Mouse (Mus musculus) small intestine, adult 2 months (tissue): ENCODE measurements around the gene Dnaja2. TPM values are rescaled to one million over a fixed set of nuclear protein-coding genes. Genes with fewer than 3 reads are reported as not detected.

ENCODE experiments used
- H3K27ac ChIP-seq: fragments of 200-500 bp; 2 replicates; pipeline ENCODE4 v1.5.1; 2012; ENCODE audit warnings: low read depth, low read length, control low read depth, inconsistent platforms; ENCODE audit not compliant: insufficient read depth
- H3K27me3 ChIP-seq: fragments of 200-500 bp; 2 replicates; pipeline ENCODE4 v1.6.1; 2012; ENCODE audit warnings: mild to moderate bottlenecking, moderate library complexity, low read length, inconsistent platforms; ENCODE audit not compliant: control insufficient read depth, insufficient read depth
- H3K36me3 ChIP-seq: fragments of 200-500 bp; 2 replicates; pipeline ENCODE4 v1.6.1; 2012; ENCODE audit warnings: mild to moderate bottlenecking, low read length, control low read depth, inconsistent platforms; ENCODE audit not compliant: control insufficient read depth, insufficient read depth
- H3K4me1 ChIP-seq: fragments of 200-500 bp; 2 replicates; pipeline ENCODE4 v1.6.1; 2012; ENCODE audit warnings: low read length, inconsistent platforms, mixed read lengths; ENCODE audit not compliant: control insufficient read depth, insufficient read depth, insufficient read length
- H3K4me3 ChIP-seq: fragments of 200-500 bp; 2 replicates; pipeline ENCODE4 v1.5.1; 2012; ENCODE audit warnings: low read depth, mild to moderate bottlenecking, control low read depth, inconsistent platforms, low read length, moderate library complexity
- CTCF ChIP-seq: fragments of 200-500 bp; IDR thresholded peaks from 2 replicates; pipeline ENCODE4 v1.5.1; 2012; ENCODE audit warnings: low read depth, mild to moderate bottlenecking, control low read depth, inconsistent platforms, low read length, moderate library complexity, mixed read lengths; ENCODE audit not compliant: insufficient replicate concordance, insufficient read length; ENCODE audit errors: extremely low read depth
- POLR2A ChIP-seq: fragments of 200-500 bp; IDR thresholded peaks from 2 replicates; pipeline ENCODE4 v1.6.1; 2012; ENCODE audit warnings: low read depth, mild to moderate bottlenecking, control low read depth, inconsistent platforms, low read length, moderate library complexity
- WGBS: fragments of 180-500 bp; shearing (Covaris S2); methylation state at CpG from one replicate; pipeline ENCODE4 v1.1.7; 2018; 5-methylcytosine and 5-hydroxymethylcytosine counted together
- polyA plus RNA-seq: library from polyadenylated mRNA; depleted of rRNA; stranded (reverse); fragments of >200 nt; gene quantifications from 2 replicates; pipeline ENCODE4 v1.2.3, GENCODE M21; 2012

Gene Dnaja2
- polyA plus RNA-seq, 1 experiment: 10.3 TPM

DNA sequence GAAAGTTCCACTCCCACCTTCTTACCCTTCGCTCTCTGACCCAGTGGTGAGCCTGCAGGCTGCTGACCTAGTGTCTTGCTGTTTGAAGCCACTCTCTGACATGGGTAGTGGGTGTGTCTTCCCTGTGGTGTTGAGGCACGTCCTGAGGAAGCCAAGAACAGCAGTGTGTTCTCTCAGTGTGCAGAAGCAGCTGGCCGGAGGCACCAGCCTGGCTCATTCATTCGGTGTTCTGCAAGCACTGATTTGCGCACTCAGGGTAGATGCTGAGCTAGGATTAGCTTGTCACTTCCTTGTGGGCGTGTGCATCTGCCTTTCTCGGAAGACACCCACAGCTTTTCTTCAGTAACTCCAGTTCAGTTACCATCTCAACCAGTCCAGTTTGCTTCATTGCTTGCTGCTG, 39.8 kb downstream of the Dnaja2 start:
- TF ChIP-seq CTCF (no peak), POLR2A (no peak)
- no peaks in the 10 kb centered on the region for H3K27me3 ChIP-seq
- H3K36me3 ChIP-seq: no peaks in the 10 kb centered on the region
- no peak overlapping the region for H3K27ac ChIP-seq
- 44% methylated on average over 7 of the region's 7 CpGs for WGBS
- H3K4me3 ChIP-seq: no peak overlapping the region
- no peaks in the 10 kb centered on the region for H3K4me1 ChIP-seq

DNA sequence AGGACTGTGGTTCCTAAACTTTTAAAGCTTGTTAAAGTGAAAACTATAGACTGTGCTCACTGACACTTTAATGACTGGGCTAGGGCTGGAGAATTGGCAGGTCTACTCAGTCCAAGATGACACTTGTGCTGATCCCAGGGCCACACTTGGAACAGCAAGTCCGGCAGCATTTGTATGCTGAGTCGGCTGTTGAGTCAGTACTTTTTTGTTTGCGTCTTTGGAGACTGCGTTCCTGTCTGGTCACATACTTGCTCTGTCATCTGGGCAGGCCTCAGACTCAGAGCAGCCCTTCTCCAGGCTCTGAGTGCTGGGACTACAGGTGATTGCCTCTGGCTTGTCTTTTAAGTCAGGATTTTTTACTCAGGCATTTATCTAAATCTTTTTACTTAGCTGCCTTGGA, 41.9 kb downstream of the Dnaja2 start:
- Histone ChIP-seq H3K4me3 (no peak overlapping the region), H3K27ac (no peak overlapping the region), H3K36me3 (no peaks in the 10 kb centered on the region), H3K27me3 (no peaks in the 10 kb centered on the region), H3K4me1 (no peaks in the 10 kb centered on the region)
- 77% methylated on average over 4 of the region's 4 CpGs for WGBS
- TF ChIP-seq POLR2A (no peak), CTCF (no peak)

DNA sequence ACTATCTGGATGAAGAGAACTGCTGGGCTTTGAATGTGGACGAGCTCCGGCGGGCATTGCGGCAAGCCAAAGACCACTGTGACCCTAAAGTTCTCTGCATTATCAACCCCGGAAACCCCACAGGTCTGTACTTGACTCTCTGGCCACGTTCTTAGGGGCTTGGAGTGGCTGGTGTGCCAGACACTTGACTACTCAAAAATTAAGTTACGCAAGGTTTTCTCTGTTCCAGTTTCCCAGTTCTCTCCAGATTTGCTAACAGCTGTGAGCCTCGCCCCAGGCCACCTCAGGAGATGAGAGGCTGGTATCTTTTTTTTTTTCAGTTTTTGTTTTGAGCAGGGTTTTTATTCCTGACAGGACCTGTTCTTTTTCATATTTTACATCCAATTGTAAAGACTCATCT, 42.9 kb downstream of the Dnaja2 start:
- 90% methylated on average over 8 of the region's 8 CpGs for WGBS
- Histone ChIP-seq H3K27ac (no peak overlapping the region), H3K27me3 (no peaks in the 10 kb centered on the region), H3K36me3 (no peaks in the 10 kb centered on the region), H3K4me1 (no peaks in the 10 kb centered on the region), H3K4me3 (no peak overlapping the region)
- no peak for TF ChIP-seq CTCF
- TF ChIP-seq POLR2A: no peak

DNA sequence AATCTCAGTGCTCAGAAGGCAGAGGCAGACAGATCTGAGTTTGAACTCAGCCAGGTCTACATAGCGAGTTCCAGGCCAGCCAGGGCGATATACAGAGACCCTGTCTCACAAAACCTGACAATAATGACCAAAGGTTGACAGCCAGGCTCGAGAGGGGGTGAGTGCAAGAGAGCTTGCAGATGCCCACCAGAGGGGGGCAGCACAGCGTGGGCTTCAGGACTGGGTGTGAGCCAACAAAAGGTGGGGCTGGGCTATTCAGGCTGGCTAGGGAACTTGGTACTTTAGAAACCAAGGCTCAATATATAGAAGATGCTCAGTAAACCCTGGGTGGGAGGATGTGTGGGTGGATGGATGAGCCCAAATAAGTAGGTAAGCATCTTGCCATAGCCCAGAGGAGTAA, 46.5 kb downstream of the Dnaja2 start:
- WGBS: 78% methylated on average over 4 of the region's 4 CpGs
- TF ChIP-seq POLR2A: no peak
- no peak for TF ChIP-seq CTCF
- Histone ChIP-seq H3K4me1 (peaks cover 3% of the 10 kb centered on the region; the same call in 1 of the 2 replicates), H3K27ac (no peak overlapping the region), H3K36me3 (no peaks in the 10 kb centered on the region), H3K27me3 (no peaks in the 10 kb centered on the region), H3K4me3 (no peak overlapping the region)

DNA sequence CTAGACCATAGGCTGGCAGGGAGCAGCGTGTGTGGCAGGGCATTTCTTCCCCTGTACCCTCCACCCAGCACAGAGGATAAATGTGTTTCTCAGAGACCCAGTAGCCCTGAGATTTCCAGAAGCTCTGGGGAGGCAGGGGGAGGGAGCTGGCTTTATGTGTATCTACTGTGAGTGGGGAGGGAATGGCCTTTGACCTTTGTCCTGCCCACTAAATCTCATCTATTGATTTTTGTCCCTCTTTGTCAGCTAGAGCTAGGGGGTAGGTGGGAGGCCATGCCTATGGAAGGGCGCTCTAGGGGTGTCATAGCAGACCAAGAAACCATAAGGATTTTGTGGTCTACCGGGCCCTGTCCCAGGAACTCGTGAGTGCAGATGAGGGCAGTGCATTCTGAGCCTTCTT, 48.5 kb downstream of the Dnaja2 start:
- Histone ChIP-seq H3K4me1 (peaks cover 3% of the 10 kb centered on the region; the same call in 1 of the 2 replicates), H3K36me3 (no peaks in the 10 kb centered on the region), H3K27ac (no peak overlapping the region), H3K27me3 (no peaks in the 10 kb centered on the region), H3K4me3 (no peak overlapping the region)
- TF ChIP-seq CTCF (no peak), POLR2A (no peak)
- 60% methylated on average over 4 of the region's 4 CpGs for WGBS

DNA sequence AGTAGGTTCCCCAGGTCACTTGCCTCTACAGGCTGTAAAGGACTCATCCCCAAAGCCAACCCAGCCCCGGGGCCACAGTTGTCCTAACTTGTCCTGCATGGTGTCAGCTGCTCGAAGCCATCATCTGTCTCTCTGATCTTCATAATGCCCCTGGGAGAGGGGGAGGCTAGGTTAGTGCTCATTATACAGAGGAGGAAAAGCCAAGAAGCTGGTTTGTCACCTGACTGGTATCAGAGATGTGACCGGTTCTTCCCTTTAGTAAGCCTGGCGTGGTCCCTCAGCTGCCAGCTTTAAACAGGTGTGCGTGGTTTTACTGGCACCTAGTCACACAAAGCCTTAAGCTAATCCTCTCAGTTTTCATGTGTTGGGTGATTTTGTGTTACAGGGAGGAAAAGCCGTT, 50.4 kb downstream of the Dnaja2 start:
- no peaks in the 10 kb centered on the region for H3K36me3 ChIP-seq
- H3K27ac ChIP-seq: no peak overlapping the region
- WGBS: 90% methylated on average over 6 of the region's 6 CpGs
- H3K4me3 ChIP-seq: no peak overlapping the region
- no peaks in the 10 kb centered on the region for H3K27me3 ChIP-seq
- H3K4me1 ChIP-seq: peaks cover 3% of the 10 kb centered on the region; the same call in 1 of the 2 replicates
- TF ChIP-seq CTCF (no peak), POLR2A (no peak)

DNA sequence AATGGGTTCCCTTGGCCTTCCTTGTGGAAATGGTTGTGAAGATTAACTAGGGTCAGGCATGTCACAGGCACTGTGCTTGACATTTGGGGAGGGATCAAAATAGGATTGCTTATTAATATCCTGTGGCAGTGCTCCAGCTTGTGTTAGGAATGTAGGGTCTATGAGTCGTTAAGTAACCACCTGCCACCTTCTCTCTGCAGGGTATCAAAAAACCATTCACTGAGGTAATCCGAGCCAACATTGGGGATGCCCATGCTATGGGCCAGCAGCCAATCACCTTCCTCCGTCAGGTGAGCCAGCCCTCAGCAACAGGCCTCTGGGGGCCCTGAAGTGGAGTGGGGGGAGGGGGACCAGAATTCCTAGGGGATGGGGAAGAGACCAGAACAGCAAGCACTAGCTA, 52.1 kb downstream of the Dnaja2 start:
- TF ChIP-seq CTCF (no peak), POLR2A (no peak)
- no peaks in the 10 kb centered on the region for H3K27me3 ChIP-seq
- 55% methylated on average over 3 of the region's 3 CpGs for WGBS
- H3K4me3 ChIP-seq: no peak overlapping the region
- H3K4me1 ChIP-seq: peaks cover 3% of the 10 kb centered on the region; the same call in 1 of the 2 replicates
- no peaks in the 10 kb centered on the region for H3K36me3 ChIP-seq
- no peak overlapping the region for H3K27ac ChIP-seq

DNA sequence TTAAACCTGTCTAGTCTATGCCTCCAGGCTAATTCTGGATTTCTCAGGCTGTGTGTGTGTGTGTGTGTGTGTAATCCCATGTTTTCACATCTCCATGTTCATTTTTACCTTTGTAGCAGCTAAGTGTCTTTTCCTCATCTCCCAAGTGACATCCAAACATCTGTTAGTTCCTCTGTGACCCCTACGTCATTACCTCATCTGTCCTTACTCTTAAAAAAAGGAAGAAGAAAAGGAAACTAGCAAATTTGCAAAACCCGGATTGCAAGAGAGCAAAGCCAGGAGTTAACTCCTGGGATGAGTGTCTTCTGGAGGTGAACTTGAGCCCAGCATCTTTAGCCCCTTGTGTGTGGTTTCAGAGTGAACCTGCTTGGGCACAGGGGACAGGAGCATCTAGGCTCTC, 52.8 kb downstream of the Dnaja2 start:
- H3K4me3 ChIP-seq: no peak overlapping the region
- no peaks in the 10 kb centered on the region for H3K27me3 ChIP-seq
- H3K27ac ChIP-seq: no peak overlapping the region
- H3K36me3 ChIP-seq: no peaks in the 10 kb centered on the region
- 78% methylated on average over 2 of the region's 2 CpGs for WGBS
- H3K4me1 ChIP-seq: peaks cover 3% of the 10 kb centered on the region; the same call in 1 of the 2 replicates
- no peak for TF ChIP-seq POLR2A
- no peak for TF ChIP-seq CTCF
